Mouse (Mus musculus) 3134 (cell line): ENCODE data around the gene Pla2g4a.

Experiments
- DNase-seq: peaks from one replicate; pipeline ENCODE4 v3.0.0-alpha.2; 2011; ENCODE audit warnings: low spot score; ENCODE audit not compliant: insufficient read length; ENCODE audit errors: extremely low read depth

The Pla2g4a gene

GRCm38 (mm10) chr1:149960734-149961424, at the start of gene Pla2g4a:
Gene Pla2g4a (minus strand): TSS chr1:149961290.
- DNase-seq = peak; percentile 62

- no peak for DNase-seq
Measured at GRCm38 (mm10) chr1:150010629-150010979, 49.5 kb upstream of the Pla2g4a start.

- no peak for DNase-seq
Measured at GRCm38 (mm10) chr1:150009968-150010628, 49.0 kb upstream of the Pla2g4a start.

GRCm38 (mm10) chr1:150009134-150009533, 48.0 kb upstream of the Pla2g4a start:
- no peak for DNase-seq

GRCm38 (mm10) chr1:149975626-149976025, 14.5 kb upstream of the Pla2g4a start:
- DNase-seq = no peak

GRCm38 (mm10) chr1:149965826-149966225, 4.7 kb upstream of the Pla2g4a start:
- DNase-seq = no peak

- DNase-seq = no peak
Measured at GRCm38 (mm10) chr1:149961425-149962303, 574 bp upstream of the Pla2g4a start.

GRCm38 (mm10) chr1:149960251-149960650, 839 bp downstream of the Pla2g4a start:
- no peak for DNase-seq

- DNase-seq = no peak
Measured at GRCm38 (mm10) chr1:149959069-149959468, 2.0 kb downstream of the Pla2g4a start.

- DNase-seq = no peak
Measured at GRCm38 (mm10) chr1:149955482-149955881, 5.6 kb downstream of the Pla2g4a start.

GRCm38 (mm10) chr1:149954026-149954425, 7.1 kb downstream of the Pla2g4a start:
- DNase-seq = no peak

- no peak for DNase-seq
Measured at GRCm38 (mm10) chr1:149952050-149952449, 9.0 kb downstream of the Pla2g4a start.

GRCm38 (mm10) chr1:149950656-149951055, 10.4 kb downstream of the Pla2g4a start:
- DNase-seq = no peak

- no peak for DNase-seq
Measured at GRCm38 (mm10) chr1:149950254-149950653, 10.8 kb downstream of the Pla2g4a start.

GRCm38 (mm10) chr1:149949334-149949733, 11.8 kb downstream of the Pla2g4a start:
- DNase-seq = no peak

- DNase-seq = no peak
Measured at GRCm38 (mm10) chr1:149948066-149948825, 12.8 kb downstream of the Pla2g4a start.

GRCm38 (mm10) chr1:149946993-149947392, 14.1 kb downstream of the Pla2g4a start:
- no peak for DNase-seq

- no peak for DNase-seq
Measured at GRCm38 (mm10) chr1:149946432-149946831, 14.7 kb downstream of the Pla2g4a start.

GRCm38 (mm10) chr1:149943611-149944010, 17.5 kb downstream of the Pla2g4a start:
- DNase-seq = no peak

- no peak for DNase-seq
Measured at GRCm38 (mm10) chr1:149940301-149940700, 20.8 kb downstream of the Pla2g4a start.
